In the genomic region with DNA sequence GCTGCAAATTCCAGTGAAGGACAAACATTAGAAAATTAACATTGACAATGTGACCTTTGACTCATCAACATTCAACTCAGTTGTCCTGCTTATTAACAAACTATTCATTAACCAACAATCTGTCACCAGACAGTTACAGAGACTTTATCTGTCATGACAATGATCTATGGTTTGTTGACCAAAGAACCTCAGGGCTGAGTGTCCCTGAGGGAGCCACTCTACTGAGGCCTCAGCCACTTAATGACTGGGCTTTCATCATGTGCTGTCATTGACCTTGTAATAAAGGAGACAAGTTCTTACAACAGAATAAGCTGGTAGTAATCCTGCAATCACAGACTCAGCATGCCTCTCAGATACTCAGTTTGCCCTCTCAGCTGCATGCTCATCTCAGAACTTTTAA, we compare ENCODE assay signal across 11 mouse cellular contexts.
DNase-seq lines count a peak whose midpoint lies in the region; ATAC-seq and TF ChIP-seq lines count a peak whose summit lies in the region.
"Had no signal": no experiment of that assay in that cellular context is flagged by ENCODE, and none has a peak within 500 bp of the region (broad histone marks: within the 10 kb centered on the region; RNA-seq: fewer than 3 reads in every experiment).

No protein-coding gene starts in this region.

- H3K27me3 ChIP-seq in forebrain, embryonic 14.5 days (replicated peaks; ENCODE audit: control insufficient read depth, insufficient read depth, low read length), result no peaks in the 10 kb centered on the region
- H3K27me3 ChIP-seq in forebrain, embryonic 13.5 days, result no peaks in the 10 kb centered on the region
- no peaks in the 10 kb centered on the region for H3K27me3 ChIP-seq in hindbrain, postnatal 0 days (ENCODE audit: insufficient read depth, low read length)
- no peaks in the 10 kb centered on the region for H3K27me3 ChIP-seq in midbrain, postnatal 0 days (ENCODE audit: insufficient read depth, low read length)
- H3K27me3 ChIP-seq: Patski had no signal

- H3K4me2 ChIP-seq in forebrain, embryonic 14.5 days (ENCODE audit: low read length), result no peak overlapping the region
- H3K4me2 ChIP-seq in forebrain, embryonic 13.5 days, result no peak overlapping the region
- H3K4me2 ChIP-seq in hindbrain, postnatal 0 days (ENCODE audit: low read depth, low read length), result no peak overlapping the region
- no peak overlapping the region for H3K4me2 ChIP-seq in midbrain, postnatal 0 days (ENCODE audit: low read depth, low read length, poor library complexity, severe bottlenecking)

- peak; percentile 25 for DNase-seq in forebrain, embryonic 14.5 days (ENCODE audit: low spot score)
- peak; percentile 72 for DNase-seq in embryo, embryonic 11 days
- peak; percentile 51 for DNase-seq in hindbrain, postnatal 0 days (ENCODE audit: low spot score)
- DNase-seq in midbrain, postnatal 0 days (ENCODE audit: low spot score), result peak; percentile 53
- DNase-seq in T-cell, adult 2 months (ENCODE audit: low spot score), result no peak
- DNase-seq in heart, adult 18-20 months, result no peak
- DNase-seq: lung, adult 18-20 months; right cerebral cortex, postnatal 25 days had no signal

- H3K4me1 ChIP-seq in forebrain, embryonic 14.5 days (ENCODE audit: control insufficient read depth, insufficient read depth, low read length), result no peaks in the 10 kb centered on the region
- no peaks in the 10 kb centered on the region for H3K4me1 ChIP-seq in forebrain, embryonic 13.5 days
- no peaks in the 10 kb centered on the region for H3K4me1 ChIP-seq in hindbrain, postnatal 0 days (ENCODE audit: insufficient read depth, low read length)
- H3K4me1 ChIP-seq in midbrain, postnatal 0 days (ENCODE audit: insufficient read depth, low read length), result no peaks in the 10 kb centered on the region

- no peaks in the 10 kb centered on the region for H3K9me3 ChIP-seq in forebrain, embryonic 14.5 days (replicated peaks; ENCODE audit: control insufficient read depth, low read length)
- H3K9me3 ChIP-seq in forebrain, embryonic 13.5 days (replicated peaks), result no peaks in the 10 kb centered on the region
- H3K9me3 ChIP-seq in hindbrain, postnatal 0 days (ENCODE audit: low read length), result no peaks in the 10 kb centered on the region
- no peaks in the 10 kb centered on the region for H3K9me3 ChIP-seq in midbrain, postnatal 0 days (ENCODE audit: low read length)

- ATAC-seq in forebrain, embryonic 14.5 days, result no peak
- ATAC-seq in forebrain, embryonic 13.5 days, result no peak; the same call in 1 of the 2 replicates
- peak; percentile 63 for ATAC-seq in hindbrain, postnatal 0 days
- no peak for ATAC-seq in midbrain, postnatal 0 days (ENCODE audit: low FRiP score)
- ATAC-seq in inflammation-experienced regulatory T-cells, adult 6 months, result no peak
- ATAC-seq: Patski had no signal

- no peak overlapping the region for H3K27ac ChIP-seq in forebrain, embryonic 14.5 days (ENCODE audit: low read depth, low read length)
- no peak overlapping the region for H3K27ac ChIP-seq in forebrain, embryonic 13.5 days
- no peak overlapping the region for H3K27ac ChIP-seq in hindbrain, postnatal 0 days
- H3K27ac ChIP-seq in midbrain, postnatal 0 days (ENCODE audit: low read depth, low read length), result no peak overlapping the region

- H3K36me3 ChIP-seq in forebrain, embryonic 14.5 days (ENCODE audit: control insufficient read depth, insufficient read depth, low read length), result no peaks in the 10 kb centered on the region
- H3K36me3 ChIP-seq in forebrain, embryonic 13.5 days (ENCODE audit: poor library complexity, severe bottlenecking), result no peaks in the 10 kb centered on the region
- H3K36me3 ChIP-seq in hindbrain, postnatal 0 days (ENCODE audit: insufficient read depth, low read length), result no peaks in the 10 kb centered on the region
- H3K36me3 ChIP-seq in midbrain, postnatal 0 days (ENCODE audit: insufficient read depth, low read length), result no peaks in the 10 kb centered on the region

- H3K4me3 ChIP-seq in forebrain, embryonic 14.5 days (ENCODE audit: low read depth, low read length), result no peak overlapping the region
- H3K4me3 ChIP-seq in forebrain, embryonic 13.5 days, result no peak overlapping the region
- no peak overlapping the region for H3K4me3 ChIP-seq in hindbrain, postnatal 0 days (ENCODE audit: low read length)
- H3K4me3 ChIP-seq in midbrain, postnatal 0 days (ENCODE audit: low read depth, low read length), result no peak overlapping the region

- no peak for TF ChIP-seq CTCF in hindbrain, postnatal 0 days (IDR thresholded peaks at IDR 0.05; ENCODE audit: low read depth)
- TF ChIP-seq CTCF in midbrain, postnatal 0 days (IDR thresholded peaks at IDR 0.05), result no peak

- no peak overlapping the region for H3K9ac ChIP-seq in forebrain, embryonic 14.5 days (ENCODE audit: low read length)
- no peak overlapping the region for H3K9ac ChIP-seq in forebrain, embryonic 13.5 days
- H3K9ac ChIP-seq in hindbrain, postnatal 0 days (replicated peaks; ENCODE audit: low read length), result no peak overlapping the region
- H3K9ac ChIP-seq in midbrain, postnatal 0 days (replicated peaks; ENCODE audit: low read length, poor library complexity, severe bottlenecking), result no peak overlapping the region

Comparison
In these comparisons a context has a peak if more than half of its experiments do, and no peak if none do; other contexts are left out.
1. DNase-seq: peak in forebrain, embryonic 14.5 days (single experiment), embryo, embryonic 11 days (single experiment), hindbrain, postnatal 0 days (single experiment) and midbrain, postnatal 0 days (single experiment); none in T-cell, adult 2 months (single experiment) and heart, adult 18-20 months (0 of 2).